Mouse (Mus musculus) gonadal fat pad, adult 2 months (tissue): ENCODE measurements at regions not wholly inside any gene's neighbourhood (a gene's known extent, or its start where the extent isn't known, plus 50 kb on each side); places are given as distances from the start of the nearest gene placed in this dataset.
"Not testable (repeated sequence)": the region's sequence is repeated elsewhere in the genome, so short reads cannot be mapped to it uniquely, and the experiment has no call there.

Experiments used
- DNase-seq: peaks from one replicate; pipeline ENCODE4 v3.0.0-alpha.2; 2012; ENCODE audit warnings: low read depth

DNA sequence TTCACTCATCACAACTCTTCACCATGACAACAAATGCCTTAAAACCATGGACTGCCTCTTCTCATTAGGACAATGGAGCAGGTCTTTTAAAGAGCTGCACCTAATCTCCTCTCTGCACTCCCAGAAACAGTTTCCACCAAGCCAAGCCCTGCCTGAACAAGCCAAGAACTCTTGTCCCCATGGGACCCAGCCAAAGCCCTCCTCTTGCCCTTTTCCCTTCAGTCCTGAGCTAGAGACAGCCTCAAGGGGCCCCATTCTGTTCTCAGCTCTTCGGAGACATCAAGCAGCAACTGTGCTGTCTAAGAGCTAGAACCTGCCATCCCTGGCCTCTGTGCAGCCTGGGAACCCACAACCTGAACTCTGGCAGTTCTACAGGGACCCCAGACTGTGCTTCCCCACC is 345.0 kb upstream of the Irak1bp1 start:
- no peak for DNase-seq

DNA sequence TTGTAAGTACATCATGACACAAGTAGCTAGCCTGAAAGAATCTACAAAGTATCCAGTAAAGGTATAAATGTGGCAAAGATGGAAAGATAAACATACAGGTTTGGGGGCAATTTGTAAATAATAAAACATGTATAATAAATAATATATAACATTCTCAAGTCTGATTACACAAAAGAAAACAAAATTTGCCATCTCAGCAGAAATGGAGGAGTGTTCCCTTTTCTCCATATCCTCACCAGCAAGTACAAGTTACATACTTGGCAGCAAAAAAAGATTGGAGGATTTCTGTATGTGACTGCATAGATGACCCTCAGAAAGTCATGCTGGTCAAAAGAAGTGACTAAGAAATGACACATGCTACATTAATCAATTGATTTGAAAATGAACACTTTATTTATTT is 335.9 kb upstream of the Irak1bp1 start:
- no peak for DNase-seq

DNA sequence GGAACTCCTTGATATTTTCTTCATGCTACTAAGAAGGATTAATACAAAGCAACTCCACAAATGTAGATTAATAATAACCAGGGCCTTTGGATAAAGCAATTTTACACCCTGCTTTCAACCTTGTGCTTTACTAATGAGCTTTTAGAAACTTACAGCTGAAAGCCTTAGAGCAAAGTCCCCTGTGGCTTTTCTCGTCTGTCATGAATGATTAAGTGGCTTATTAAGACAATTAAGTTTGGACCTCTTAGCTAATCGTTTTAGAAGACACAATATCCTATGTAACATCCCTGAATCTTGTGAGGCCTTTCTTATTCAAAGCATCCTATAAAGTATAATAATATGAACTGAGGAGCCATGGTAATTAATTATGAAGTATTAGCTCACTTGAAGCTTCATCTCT is 319.3 kb upstream of the Irak1bp1 start:
- no peak for DNase-seq

DNA sequence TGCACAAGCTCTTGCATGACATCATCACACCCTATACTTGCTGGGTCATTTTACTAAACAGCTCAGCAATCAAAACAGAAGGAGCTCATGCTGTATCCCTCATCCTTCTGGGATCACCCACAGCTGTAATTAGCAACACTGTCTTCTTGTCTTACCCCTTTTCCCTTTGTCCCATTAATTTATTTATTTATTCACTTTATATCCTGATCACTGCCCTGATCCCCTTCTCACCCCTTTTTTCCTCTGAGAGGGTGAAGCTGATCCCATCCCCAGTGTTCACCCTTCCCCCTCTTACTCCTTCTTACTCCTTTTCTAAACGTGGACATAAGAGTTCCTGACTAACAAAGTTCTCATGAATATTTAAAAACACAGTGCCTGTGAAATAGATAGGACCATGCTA is 310.3 kb upstream of the Irak1bp1 start:
- DNase-seq: no peak

DNA sequence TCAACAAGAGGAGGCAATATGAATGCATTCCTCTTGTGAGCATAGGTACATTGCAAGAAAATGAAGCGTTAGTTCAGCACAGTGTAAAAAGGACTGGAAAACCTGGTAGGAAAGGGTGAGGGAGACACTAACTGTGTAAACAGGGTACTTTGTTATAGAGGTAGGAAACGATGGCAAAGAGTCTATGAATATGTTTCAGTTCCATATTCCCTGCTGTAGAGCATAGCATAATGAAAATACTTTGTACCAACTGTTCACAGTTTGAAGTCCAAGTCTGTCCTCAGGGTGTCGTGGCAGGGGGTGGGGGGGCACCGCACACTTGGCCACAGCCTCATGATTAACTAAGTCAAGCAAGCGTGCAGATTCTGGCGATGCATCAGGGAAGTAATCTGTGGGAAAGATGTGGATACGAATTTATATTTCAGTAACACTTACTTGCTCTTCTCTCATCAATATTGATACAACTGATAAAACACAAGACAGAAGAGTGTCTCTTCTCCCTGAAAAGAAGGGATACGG is 301.4 kb upstream of the Irak1bp1 start:
- DNase-seq: no peak

DNA sequence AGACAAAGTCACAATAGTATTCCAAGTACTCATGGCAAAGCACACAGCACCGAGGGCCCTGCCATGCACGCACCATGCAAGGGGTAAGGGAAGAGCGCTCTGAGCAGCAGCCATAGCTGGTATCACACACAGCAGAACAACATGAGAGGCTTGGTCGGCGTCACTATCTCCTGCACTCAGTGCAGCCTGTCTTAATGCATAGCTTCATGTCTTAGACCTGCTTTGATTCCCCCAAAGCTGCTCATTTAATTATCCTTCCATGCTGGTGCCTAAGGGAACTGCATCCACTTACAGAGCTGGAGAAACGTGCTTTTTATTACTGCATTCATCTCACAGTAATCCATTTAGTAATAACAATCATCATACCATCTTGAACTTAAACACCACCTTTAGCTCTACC is 276.6 kb upstream of the Irak1bp1 start:
- DNase-seq: no peak

DNA sequence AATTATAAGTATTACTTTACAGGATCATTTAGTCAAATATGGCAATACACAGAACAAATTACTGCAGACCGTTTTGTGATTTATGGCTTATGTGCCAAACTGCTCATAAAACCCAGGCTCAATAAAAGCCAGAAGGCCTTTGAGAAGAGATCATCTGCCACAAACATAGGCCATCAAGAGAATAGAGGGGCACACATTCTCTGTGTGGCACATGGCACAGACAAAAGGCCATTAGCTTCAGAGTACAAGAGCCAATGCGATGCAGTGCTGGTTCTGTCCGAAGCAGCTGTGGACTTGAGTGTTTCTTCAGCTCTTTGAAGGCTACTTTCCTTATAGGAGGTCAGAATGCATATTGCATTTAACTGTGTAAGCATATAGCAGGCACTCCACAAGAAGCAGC is 276.1 kb upstream of the Irak1bp1 start:
- DNase-seq: no peak

DNA sequence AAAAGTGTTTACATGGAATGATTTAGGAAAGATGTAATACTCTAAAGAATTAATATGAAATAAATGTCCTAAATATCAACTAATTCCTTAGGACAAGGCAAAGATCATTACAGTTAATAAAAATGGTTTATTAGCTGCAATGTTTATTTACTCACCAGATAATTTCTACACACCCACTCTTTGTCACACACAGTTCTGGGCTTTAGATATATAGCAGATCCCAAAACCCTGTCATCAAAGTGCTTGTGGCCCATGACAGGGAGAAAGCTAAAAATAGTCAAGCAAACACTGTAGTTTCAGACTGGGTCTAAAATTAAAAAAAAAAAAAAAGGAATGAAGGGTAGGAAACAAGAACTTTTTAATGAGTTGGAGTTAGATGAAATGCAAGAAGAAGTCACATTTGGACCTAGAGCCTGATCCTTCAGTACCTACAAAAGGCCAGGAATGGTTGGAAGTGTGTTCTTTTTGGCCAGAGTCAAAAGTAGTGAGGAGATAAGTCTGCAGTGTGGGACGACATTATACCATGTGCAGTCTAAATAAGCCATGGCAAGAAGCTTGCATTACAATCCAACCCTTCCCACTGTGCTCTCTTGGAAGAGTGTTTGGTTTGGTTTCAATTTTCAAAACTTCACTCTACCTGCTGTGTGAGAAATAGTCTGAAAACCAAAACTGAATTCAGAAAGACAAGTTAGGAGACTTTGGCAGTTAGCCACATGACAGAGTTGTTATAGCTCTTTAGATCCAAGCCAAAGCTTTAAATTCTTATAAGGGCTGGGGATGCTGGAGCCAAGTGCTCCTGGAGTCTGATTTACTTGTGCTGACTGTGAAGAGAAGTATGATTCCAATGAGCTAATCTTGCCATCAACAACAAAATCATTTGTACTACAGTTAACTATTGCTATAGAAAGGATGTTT is 266.5 kb upstream of the Irak1bp1 start:
- DNase-seq: no peak

DNA sequence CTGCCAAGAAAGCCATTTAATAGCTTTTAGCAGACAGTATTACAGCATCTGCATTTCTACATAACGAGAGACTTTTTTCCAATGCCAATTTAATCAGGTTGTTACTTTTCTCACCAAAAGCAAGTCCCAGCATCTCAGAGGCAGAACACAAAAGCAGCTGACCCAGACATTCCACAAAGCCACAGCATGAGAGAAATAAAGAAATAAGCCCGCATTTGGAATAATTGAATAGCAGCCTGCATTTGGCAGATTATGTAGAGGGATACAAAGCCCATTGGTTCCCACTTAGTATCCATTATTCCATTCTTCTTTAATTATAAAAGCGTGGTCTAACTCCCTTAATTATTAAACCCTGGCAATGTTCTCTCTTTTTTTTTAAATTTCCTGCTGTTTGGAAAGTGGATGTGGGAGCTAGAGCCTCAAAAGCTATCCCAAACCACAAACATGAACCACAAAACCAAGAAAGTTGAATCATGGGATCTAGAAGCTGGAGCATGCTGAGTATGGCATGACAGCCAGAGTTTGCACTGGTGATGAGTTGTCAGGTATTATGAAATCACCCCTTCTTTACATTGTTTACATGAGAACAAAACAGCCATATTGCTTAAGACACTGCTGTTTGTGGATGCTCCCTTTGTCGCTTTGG is 247.8 kb upstream of the Irak1bp1 start:
- DNase-seq: no peak

DNA sequence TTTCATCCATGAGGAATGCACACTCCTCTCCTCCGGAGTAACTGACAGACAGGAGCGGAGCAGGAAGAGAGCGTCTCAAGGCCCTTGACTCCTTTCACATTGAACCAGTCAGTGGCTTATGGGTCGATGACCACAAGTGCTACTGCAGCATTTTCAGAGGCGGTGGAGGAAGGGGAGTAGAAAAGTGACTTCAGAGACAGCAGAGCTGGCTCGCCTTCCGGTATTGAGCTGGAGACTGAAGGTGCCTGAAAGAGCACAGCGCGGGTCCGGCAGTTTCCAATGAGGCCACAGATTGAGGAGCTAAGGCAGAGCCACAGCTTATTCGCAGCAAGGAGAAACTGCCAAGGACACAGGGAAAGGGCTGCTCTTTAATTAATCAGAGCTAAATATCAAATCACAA is 220.2 kb upstream of the Irak1bp1 start:
- DNase-seq: no peak

DNA sequence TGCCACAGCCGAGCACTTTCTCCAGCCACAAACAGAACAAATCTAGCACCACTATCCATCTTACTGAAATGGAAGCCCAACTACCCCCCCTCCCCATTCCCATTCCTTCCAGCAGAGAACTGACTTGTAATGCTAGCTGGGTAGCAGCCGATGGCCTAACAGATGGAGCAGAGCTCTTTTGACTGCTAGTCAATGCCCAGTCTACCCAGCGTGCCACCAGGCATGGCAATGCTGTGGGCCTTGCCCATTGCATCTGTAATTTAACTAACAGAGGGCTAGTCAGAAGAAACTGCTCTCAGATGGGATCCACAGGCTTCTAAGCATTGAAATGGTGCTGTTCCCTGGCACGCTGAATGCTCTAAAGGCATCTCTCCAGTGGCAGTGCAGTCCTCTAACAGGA is 219.4 kb upstream of the Irak1bp1 start:
- no peak for DNase-seq

DNA sequence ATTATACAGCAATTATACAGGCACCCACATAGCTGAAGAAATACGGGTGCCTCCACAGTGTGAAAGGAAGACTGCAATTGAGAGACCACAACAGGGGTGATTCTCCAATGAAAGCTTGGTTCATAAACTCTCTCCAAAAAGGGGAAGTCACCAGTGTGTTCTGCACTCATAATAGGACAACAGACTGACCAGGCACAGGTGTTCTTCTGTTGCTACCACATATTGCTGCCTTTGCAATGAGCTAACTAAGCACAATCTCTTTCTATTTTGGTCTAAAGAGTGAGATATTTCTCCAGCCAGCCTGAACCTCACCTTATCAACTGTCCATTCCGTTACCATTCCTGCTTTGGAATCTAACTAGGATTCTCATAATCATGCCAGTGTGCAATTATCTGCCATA is 216.8 kb upstream of the Irak1bp1 start:
- no peak for DNase-seq

DNA sequence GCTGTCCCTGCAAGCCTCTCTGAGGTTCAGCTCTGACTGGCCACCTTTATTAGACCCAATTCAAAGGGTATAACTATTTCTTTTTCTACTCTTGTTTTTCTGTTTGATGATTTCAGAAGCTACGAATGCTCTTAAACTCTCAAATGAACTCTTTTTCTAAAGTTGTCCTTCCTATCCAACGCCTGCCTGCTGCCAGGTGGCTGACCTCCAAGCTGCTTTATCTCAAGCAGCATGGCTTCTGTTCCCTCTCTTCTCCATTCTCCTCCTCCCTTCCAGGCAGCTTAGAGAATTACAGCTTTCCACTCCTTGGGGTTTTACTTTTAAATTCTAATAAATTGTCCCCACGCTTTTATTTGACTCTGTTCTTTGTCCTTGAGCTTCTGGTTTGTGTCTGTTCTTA is 196.9 kb upstream of the Irak1bp1 start:
- DNase-seq: no peak

DNA sequence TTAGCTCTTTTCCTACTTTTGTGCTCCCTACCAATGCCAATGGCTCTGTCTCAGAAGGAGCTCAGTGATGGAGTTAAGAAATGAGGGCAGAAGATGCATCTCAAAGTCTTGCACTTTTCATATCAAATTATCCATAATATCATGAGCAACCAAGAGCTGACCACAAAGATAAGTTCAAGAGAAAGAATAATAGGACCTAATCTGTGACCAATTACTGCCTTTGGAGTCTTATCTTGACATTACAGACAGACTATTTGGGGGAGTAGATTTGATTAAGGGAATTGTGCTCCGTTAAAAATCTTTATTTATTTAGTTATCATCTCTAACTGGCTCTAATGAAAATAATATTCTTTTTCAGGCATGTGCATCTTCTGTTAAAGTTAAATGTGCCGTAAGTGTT is 189.1 kb upstream of the Irak1bp1 start:
- no peak for DNase-seq

DNA sequence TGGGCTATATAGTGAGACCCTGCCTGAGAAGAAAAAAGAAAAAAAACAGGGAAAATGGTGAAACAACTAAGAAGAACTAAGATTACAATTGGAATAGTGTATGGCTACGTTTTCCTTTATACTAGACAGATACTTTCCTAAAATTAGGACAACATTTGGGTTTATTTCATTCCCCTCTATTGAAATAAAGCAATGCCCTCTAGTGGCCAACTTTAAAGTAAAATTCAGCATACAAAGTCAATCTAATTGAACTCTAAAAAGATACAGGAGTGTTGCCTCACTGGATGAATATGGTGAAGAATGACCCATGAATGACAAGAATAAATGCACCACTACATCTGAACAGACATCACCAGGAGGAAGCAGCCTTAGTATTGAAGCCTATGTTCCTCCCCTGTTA is 185.4 kb upstream of the Irak1bp1 start:
- DNase-seq: no peak

DNA sequence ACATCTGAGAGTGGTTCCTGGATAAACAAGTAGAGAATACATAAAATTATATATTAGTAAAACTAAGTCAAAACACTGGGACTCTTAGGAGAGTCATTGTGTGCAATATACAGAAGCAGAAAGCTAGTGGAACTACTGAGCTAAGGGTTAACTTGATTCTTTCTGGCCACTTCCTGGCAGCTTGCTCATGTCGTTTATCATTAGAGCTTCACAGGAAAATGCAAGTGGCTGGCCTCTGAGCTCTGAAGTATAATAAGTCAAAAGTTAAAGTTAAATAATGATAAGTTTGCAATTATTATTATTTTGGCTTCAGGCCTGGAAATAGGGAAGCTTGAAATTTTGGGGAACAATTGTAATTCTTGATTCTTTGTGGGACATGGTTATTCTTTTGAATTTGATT is 173.8 kb upstream of the Irak1bp1 start:
- DNase-seq: not testable (repeated sequence)

DNA sequence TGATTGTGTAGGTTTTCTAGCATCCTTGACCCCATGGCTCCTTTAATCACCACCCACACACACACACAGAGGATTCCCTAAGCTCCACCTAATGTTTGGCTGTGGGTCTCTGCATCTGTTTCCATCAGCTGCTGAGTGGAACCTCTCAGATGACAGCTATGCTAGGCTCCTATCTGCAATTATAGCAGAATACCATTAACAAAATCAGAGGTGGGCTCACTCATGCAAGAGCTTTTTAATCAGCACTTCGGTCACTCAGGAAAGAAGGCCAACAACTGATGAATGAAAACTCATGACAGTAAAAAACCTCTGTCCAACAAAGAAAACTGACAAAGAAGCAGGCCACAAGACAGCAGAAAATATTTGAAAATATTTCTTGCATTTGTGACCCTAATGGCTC is 147.1 kb upstream of the Irak1bp1 start:
- DNase-seq: no peak

DNA sequence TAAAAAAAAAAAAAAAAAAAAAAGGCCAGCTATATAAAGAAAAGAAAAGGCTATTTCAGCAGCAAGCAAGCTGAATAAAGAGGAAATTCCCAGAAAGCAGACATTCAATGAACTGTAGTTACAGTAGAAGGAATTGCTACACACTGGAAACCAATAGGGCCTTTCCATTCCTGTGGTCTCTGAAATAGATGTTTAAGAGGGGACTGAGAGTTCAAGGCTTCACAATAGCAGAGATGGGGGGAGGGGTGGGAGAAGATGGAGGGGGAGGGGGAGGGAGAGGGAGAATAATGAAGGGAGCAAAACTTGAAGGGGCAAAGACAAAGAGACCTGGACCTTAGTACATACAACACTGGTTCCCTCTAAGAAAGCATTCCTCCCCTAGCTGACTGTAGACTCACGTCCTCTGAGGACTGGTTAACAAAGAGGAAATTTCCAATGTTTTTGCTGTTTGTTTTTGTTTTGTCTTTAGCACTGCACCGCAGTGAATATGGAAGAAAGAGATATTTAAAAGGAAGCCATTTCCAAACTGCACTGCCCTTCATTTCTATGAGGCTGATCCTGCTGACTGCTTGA is 119.8 kb upstream of the Irak1bp1 start:
- DNase-seq: no peak

DNA sequence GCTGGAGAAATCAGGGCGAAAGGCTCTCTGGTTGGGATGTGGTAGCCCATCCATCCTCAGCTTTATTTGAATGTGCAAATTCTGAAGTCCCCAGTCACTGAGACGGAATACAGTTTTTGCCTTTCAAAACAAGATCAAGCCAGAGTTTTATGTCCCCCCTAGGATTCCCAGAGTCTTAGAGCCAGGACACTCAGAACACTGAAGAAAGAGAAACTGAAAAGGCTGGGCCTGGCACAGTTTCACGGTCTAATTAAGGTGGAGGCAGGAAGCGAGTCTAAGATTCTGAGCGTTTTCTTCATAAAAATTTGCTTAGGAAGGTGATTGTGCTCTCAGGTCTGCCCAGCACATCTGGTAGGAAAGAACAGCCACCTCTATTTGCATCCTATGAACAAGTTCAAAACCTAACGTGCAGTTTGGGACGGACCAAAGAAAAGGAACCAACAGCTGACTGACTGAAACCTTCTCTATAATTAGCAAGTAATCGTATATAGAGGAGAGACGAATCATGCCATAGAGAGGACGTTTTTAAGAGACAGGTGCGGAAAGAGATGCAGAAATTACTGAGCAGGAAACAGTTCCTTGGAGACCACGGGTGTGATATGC is 119.2 kb upstream of the Irak1bp1 start:
- DNase-seq: no peak

DNA sequence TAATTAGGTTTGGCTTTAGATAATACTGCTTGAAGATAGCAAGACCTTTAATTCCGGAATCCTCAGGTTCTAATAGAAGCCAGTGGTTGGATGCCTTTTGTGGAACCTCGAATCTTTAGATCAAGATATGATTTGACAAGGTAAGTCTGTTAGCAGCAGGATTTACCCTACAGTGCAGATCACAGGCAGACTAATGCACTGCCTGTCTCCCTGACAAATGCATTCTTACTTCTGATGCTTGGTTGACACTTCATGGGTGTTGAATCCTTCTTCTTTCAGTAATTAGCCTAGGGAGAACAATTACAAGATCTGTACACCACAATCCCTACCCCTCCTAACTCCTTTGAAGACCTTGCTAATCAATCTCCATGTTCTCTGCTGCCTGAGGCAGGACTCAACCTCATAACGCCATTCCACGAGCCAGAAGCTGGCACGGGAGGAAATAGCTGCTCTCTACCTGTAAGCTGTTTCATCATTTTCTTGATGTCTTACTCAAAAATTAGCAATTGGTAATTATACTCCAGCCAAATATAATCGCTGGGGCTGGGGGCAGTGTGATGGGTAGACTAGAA is 118.3 kb upstream of the Irak1bp1 start:
- DNase-seq: no peak

DNA sequence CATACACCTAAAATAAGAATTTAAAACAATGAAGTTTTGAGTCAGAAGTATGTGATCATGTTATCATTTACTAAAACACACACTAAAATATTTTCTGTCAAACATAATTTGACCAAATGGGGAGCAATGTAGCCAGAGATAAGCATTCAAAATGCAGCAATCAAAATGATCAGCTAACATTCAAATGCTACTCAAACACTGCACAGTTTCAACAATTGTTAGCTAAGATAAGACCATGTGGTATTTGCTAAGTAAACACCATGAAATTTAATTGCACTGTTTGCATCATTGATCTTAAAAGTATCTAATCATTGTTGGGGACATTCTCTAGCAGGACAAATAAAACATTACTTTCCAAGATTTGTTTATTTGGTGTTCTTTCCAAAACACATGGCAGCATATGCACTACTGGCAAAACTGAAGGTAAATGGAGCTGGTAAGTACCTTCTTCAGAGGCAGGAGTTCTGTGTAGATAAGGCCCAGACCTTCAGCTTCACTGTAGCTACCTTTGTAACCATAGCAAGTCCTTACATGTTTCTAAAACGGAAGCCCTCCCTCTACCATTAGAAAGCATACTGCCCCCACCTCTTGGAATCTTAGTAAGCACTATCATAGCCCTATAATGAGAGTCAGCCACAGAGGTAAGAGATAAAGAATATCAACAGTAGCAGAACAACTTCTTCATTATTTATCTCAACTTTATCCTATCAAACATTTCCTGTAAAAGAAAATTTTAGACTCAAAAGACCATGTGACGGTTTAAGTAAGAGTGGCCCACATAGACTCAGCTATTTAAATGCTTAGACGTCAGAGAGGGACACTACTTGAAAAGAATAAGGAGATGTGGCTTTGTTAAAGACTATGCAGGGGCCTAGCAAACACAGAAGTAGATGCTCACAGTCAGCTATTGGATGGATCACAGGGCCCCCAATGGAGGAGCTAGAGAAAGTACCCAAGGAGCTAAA is 116.3 kb upstream of the Irak1bp1 start:
- DNase-seq: no peak
